Mouse (Mus musculus): Measurements from ENCODE around the gene Mboat1. TPM values are rescaled to one million over a fixed set of nuclear protein-coding genes. Genes with fewer than 3 reads are reported as not detected.

Mboat1 gene
- total RNA-seq, 1 experiment: 4.6 TPM

DNA sequence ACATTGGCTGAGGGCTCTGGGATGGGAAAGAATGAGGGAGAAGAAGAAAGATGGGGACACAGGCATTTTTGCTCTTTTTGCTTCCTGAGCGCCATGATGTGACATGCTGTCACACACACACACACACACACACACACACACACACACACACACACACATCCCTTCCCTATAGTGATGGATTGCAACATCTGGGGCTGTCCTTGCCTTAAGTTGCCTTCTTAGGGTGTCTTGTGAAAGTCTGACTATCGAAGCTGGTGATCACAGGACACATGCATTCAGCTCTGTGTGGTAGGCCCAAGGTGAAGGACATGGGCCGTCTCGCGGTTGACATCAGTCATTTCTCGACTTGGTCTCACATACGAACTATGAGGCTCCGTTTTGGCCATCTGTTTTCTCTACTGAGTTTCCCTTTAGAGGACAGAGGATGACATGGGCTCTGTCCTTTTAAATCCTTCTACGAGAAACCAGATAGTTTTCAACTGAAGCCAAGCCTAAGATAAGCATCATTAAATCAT is 93.4 kb downstream of the Mboat1 start:
- no peak overlapping the region for H3K9ac ChIP-seq (ENCODE audit: insufficient read depth, low read depth, low read length, poor library complexity, severe bottlenecking)
- TF ChIP-seq ZC3H11A (IDR thresholded peaks at IDR 0.05; ENCODE audit: borderline replicate concordance, low read depth, low read length) (no peak), MAFK (IDR thresholded peaks at IDR 0.05; ENCODE audit: insufficient read depth, low read depth, low read length) (no peak), CHD2 (IDR thresholded peaks at IDR 0.05; ENCODE audit: low read depth, low read length) (no peak), HCFC1 (IDR thresholded peaks at IDR 0.05; ENCODE audit: borderline replicate concordance, insufficient read depth, low read length) (no peak), ZNF384 (IDR thresholded peaks at IDR 0.05; ENCODE audit: low read depth, low read length) (no peak)
- no peak for DNase-seq (ENCODE audit: low read depth, low spot score)
- H3K36me3 ChIP-seq (ENCODE audit: control insufficient read depth, insufficient read depth, low read length, poor library complexity, severe bottlenecking): no peaks in the 10 kb centered on the region
- in situ Hi-C loops (cut with MboI; ENCODE audit: low sequenced_read_pairs in 2 of 2, unreplicated experiment in 2 of 2): no loop called here
- no peak overlapping the region for H3K27ac ChIP-seq (ENCODE audit: insufficient read depth, low read depth, low read length, poor library complexity, severe bottlenecking)
- H3K9me3 ChIP-seq (ENCODE audit: control insufficient read depth, insufficient read depth, low read depth, low read length): no peaks in the 10 kb centered on the region
- no peak overlapping the region for H3K4me3 ChIP-seq (ENCODE audit: insufficient read depth in 1 of 2, low read depth in 1 of 2, low read length in 2 of 2, poor library complexity in 1 of 2, severe bottlenecking in 1 of 2)
- no peaks in the 10 kb centered on the region for H3K4me1 ChIP-seq (ENCODE audit: control insufficient read depth in 2 of 2, insufficient read depth in 2 of 2, low read length in 2 of 2, poor library complexity in 1 of 2)

DNA sequence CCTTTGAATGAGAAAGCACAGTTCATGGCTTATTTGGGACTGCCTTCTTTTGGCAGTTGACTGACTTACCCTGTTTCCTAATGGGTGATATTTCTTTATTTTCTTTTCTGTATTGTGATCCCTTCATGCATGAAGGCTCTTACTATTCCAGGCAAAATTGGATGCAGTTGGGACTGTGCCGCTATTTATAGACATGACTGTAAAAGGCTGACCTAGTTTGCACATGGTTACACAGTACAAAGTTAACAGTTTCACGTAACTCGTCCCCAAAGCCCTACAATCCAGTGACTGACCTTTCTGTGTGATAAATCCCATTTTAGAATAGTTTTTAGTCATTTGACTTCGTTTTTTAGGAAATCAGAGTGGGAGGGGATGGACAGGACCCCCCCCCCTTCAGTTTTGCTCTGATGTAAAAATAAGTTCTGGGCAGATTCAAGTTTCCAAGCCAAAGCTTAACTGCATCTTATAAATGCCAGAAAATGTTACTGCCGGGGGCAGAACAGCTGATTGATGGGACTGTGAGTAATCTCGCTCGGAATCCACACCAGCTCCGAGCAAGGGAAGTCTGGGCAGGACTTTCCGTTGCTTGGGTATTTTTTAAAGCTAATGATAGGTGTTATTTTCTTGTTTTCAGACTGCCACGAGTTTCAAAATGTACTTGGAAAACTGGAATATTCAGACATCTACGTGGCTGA is 98.9 kb downstream of the Mboat1 start:
- no peaks in the 10 kb centered on the region for H3K4me1 ChIP-seq (ENCODE audit: control insufficient read depth in 2 of 2, insufficient read depth in 2 of 2, low read length in 2 of 2, poor library complexity in 1 of 2)
- no peak for DNase-seq (ENCODE audit: low read depth, low spot score)
- no peak overlapping the region for H3K27ac ChIP-seq (ENCODE audit: insufficient read depth, low read depth, low read length, poor library complexity, severe bottlenecking)
- no peak overlapping the region for H3K4me3 ChIP-seq (ENCODE audit: insufficient read depth in 1 of 2, low read depth in 1 of 2, low read length in 2 of 2, poor library complexity in 1 of 2, severe bottlenecking in 1 of 2)
- no peak for TF ChIP-seq CHD2 (IDR thresholded peaks at IDR 0.05; ENCODE audit: low read depth, low read length)
- no peak for TF ChIP-seq HCFC1 (IDR thresholded peaks at IDR 0.05; ENCODE audit: borderline replicate concordance, insufficient read depth, low read length)
- TF ChIP-seq MAFK (IDR thresholded peaks at IDR 0.05; ENCODE audit: insufficient read depth, low read depth, low read length): no peak
- TF ChIP-seq ZNF384 (IDR thresholded peaks at IDR 0.05; ENCODE audit: low read depth, low read length): no peak
- TF ChIP-seq ZC3H11A (IDR thresholded peaks at IDR 0.05; ENCODE audit: borderline replicate concordance, low read depth, low read length): no peak
- H3K9ac ChIP-seq (ENCODE audit: insufficient read depth, low read depth, low read length, poor library complexity, severe bottlenecking): no peak overlapping the region
- H3K9me3 ChIP-seq (ENCODE audit: control insufficient read depth, insufficient read depth, low read depth, low read length): no peaks in the 10 kb centered on the region
- in situ Hi-C loops (cut with MboI; ENCODE audit: low sequenced_read_pairs in 2 of 2, unreplicated experiment in 2 of 2): no loop called here
- H3K36me3 ChIP-seq (ENCODE audit: control insufficient read depth, insufficient read depth, low read length, poor library complexity, severe bottlenecking): no peaks in the 10 kb centered on the region

DNA sequence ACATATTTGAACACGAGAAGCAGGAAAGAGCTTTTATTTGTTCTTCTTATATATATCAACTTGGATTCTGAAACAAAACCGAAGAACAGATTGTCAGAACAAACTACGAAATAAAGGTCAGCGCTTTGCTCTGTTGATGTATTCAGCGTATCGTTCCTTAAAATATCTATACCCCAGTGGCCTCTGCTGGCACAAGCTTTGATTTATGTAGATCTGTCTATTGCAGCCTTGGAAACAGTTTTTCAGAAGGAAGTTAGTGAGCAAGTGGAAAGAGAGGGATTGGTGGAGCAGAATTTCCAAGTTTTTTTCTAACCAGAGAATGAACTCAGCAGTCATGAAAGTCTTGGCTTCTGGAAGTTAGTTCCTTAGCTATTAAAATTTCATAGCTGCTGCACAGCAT is 103.1 kb downstream of the Mboat1 start:
- in situ Hi-C loops (cut with MboI; ENCODE audit: low sequenced_read_pairs in 2 of 2, unreplicated experiment in 2 of 2): no loop called here
- Histone ChIP-seq H3K27ac (ENCODE audit: insufficient read depth, low read depth, low read length, poor library complexity, severe bottlenecking) (no peak overlapping the region), H3K9me3 (ENCODE audit: control insufficient read depth, insufficient read depth, low read depth, low read length) (no peaks in the 10 kb centered on the region), H3K9ac (ENCODE audit: insufficient read depth, low read depth, low read length, poor library complexity, severe bottlenecking) (no peak overlapping the region), H3K4me1 (ENCODE audit: control insufficient read depth in 2 of 2, insufficient read depth in 2 of 2, low read length in 2 of 2, poor library complexity in 1 of 2) (no peaks in the 10 kb centered on the region), H3K36me3 (ENCODE audit: control insufficient read depth, insufficient read depth, low read length, poor library complexity, severe bottlenecking) (no peaks in the 10 kb centered on the region), H3K4me3 (ENCODE audit: insufficient read depth in 1 of 2, low read depth in 1 of 2, low read length in 2 of 2, poor library complexity in 1 of 2, severe bottlenecking in 1 of 2) (no peak overlapping the region)
- TF ChIP-seq ZC3H11A (IDR thresholded peaks at IDR 0.05; ENCODE audit: borderline replicate concordance, low read depth, low read length) (no peak), CHD2 (IDR thresholded peaks at IDR 0.05; ENCODE audit: low read depth, low read length) (no peak), MAFK (IDR thresholded peaks at IDR 0.05; ENCODE audit: insufficient read depth, low read depth, low read length) (no peak), ZNF384 (IDR thresholded peaks at IDR 0.05; ENCODE audit: low read depth, low read length) (no peak), HCFC1 (IDR thresholded peaks at IDR 0.05; ENCODE audit: borderline replicate concordance, insufficient read depth, low read length) (no peak)
- no peak for DNase-seq (ENCODE audit: low read depth, low spot score)

DNA sequence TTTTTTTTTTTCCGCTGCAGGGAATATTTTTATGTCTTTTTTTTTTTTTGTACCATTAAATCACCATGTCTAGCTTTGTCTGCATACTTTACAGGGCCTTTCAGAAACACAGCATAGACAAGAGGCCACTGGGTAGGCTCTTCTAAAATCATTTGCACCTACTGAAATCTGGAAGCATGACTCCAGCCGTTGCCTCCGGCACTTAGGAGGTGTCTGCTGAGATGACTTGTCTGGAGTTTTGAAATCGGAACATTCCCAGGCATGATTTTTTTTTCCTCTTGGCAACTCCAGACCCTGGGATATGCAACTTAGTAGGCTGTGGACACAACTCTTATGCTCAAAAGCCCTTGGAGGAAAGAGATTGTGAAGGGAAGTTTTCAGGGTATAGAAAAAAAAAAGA is 109.3 kb downstream of the Mboat1 start:
- no peaks in the 10 kb centered on the region for H3K4me1 ChIP-seq (ENCODE audit: control insufficient read depth in 2 of 2, insufficient read depth in 2 of 2, low read length in 2 of 2, poor library complexity in 1 of 2)
- no peaks in the 10 kb centered on the region for H3K36me3 ChIP-seq (ENCODE audit: control insufficient read depth, insufficient read depth, low read length, poor library complexity, severe bottlenecking)
- H3K4me3 ChIP-seq (ENCODE audit: insufficient read depth in 1 of 2, low read depth in 1 of 2, low read length in 2 of 2, poor library complexity in 1 of 2, severe bottlenecking in 1 of 2): no peak overlapping the region
- TF ChIP-seq MAFK (IDR thresholded peaks at IDR 0.05; ENCODE audit: insufficient read depth, low read depth, low read length): no peak
- no peak for TF ChIP-seq HCFC1 (IDR thresholded peaks at IDR 0.05; ENCODE audit: borderline replicate concordance, insufficient read depth, low read length)
- no peak for TF ChIP-seq ZNF384 (IDR thresholded peaks at IDR 0.05; ENCODE audit: low read depth, low read length)
- no peak for TF ChIP-seq ZC3H11A (IDR thresholded peaks at IDR 0.05; ENCODE audit: borderline replicate concordance, low read depth, low read length)
- TF ChIP-seq CHD2 (IDR thresholded peaks at IDR 0.05; ENCODE audit: low read depth, low read length): no peak
- H3K9ac ChIP-seq (ENCODE audit: insufficient read depth, low read depth, low read length, poor library complexity, severe bottlenecking): no peak overlapping the region
- H3K27ac ChIP-seq (ENCODE audit: insufficient read depth, low read depth, low read length, poor library complexity, severe bottlenecking): no peak overlapping the region
- in situ Hi-C loops (cut with MboI; ENCODE audit: low sequenced_read_pairs in 2 of 2, unreplicated experiment in 2 of 2): loop anchor here in 1 of 2 experiments (10.0 kb wide), 1 partner anchor 151 kb away; no protein-coding TSS in a partner anchor
- no peaks in the 10 kb centered on the region for H3K9me3 ChIP-seq (ENCODE audit: control insufficient read depth, insufficient read depth, low read depth, low read length)
- no peak for DNase-seq (ENCODE audit: low read depth, low spot score)

All from ES-E14 (cell line).